Mouse (Mus musculus): ENCODE data around the gene Khdc4. TPM values are rescaled to one million over a fixed set of nuclear protein-coding genes. Genes with fewer than 3 reads are reported as not detected.

Gene Khdc4
- 19.0 and 21.7 TPM in 2 replicates for polyA plus RNA-seq (2012)

GRCm38 (mm10) chr3:88684980-88685941 is at the start of gene Khdc4:
Gene Khdc4, plus strand, starts transcription at chr3:88685803.
- TF ChIP-seq GATA1 (IDR thresholded peaks at IDR 0.05; ENCODE audit: low read length): no peak

DNA sequence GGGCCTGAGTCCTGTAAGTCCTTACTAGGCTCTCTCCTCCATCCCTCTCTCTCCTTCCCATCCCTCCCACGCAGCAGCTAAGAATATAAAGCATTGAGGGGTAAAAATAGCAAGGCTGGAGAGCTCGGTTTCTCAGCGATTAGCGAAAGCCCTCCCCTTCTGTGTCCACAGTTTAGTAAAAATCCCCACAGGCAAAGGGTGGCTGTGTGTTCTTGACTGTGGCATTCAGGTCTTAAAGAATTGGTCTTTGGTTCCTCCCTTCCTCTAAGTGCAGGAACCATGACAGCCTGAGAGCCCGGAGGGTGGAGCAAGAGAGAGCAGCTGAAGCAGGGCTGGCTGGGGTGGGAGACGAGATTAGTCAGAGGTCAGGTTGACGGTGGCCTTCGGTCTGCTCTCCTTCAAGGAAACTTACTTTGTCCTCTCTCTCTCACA is 49.0 kb upstream of the Khdc4 start:
- no peak for TF ChIP-seq GATA1 (IDR thresholded peaks at IDR 0.05; ENCODE audit: low read length)

- no peak for TF ChIP-seq GATA1 (IDR thresholded peaks at IDR 0.05; ENCODE audit: low read length)
These were observed 48.5 kb upstream of the Khdc4 start for GRCm38 (mm10) chr3:88637134-88637533.

- no peak for TF ChIP-seq GATA1 (IDR thresholded peaks at IDR 0.05; ENCODE audit: low read length)
These were observed 46.4 kb upstream of the Khdc4 start for GRCm38 (mm10) chr3:88639239-88639638.

DNA sequence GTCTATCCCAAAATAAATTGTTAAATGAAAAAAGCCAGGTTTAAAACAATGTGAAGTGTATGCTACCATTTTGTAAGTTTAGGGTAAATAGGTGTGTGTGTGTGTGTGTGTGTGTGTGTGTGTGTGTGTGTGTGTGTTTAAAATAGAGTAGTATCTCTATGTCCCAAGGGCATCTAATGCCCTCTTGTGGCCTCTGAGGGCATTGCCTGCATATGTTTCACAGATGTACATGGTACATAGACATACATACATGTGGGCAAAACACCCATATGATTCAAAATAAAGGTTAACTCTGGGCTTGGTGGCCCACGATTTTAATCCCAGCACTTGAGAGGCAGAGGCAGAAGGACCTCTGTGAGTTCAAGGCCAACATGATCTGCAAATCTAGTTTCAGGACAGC is 44.9 kb upstream of the Khdc4 start:
- no peak for TF ChIP-seq GATA1 (IDR thresholded peaks at IDR 0.05; ENCODE audit: low read length)

DNA sequence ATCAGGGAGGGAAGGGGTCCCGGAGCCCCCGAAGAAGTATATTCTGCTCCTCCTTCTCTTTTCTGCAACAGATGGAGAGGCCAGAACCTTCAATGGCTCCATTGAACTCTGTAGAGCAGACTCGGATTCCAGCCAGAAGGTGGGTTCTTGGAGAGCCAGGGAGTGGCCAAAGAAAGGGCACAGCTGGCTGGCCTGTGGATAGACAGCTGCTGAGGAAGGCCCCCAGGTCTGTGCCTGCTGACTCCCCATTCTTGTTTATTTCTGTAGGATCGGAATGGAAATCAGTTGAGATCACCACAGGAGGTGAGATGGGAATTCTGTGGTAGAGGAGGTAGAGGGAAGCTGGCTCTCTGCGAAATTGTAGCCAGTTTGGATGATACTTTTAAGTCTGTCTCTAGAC is 42.5 kb upstream of the Khdc4 start:
- no peak for TF ChIP-seq GATA1 (IDR thresholded peaks at IDR 0.05; ENCODE audit: low read length)

DNA sequence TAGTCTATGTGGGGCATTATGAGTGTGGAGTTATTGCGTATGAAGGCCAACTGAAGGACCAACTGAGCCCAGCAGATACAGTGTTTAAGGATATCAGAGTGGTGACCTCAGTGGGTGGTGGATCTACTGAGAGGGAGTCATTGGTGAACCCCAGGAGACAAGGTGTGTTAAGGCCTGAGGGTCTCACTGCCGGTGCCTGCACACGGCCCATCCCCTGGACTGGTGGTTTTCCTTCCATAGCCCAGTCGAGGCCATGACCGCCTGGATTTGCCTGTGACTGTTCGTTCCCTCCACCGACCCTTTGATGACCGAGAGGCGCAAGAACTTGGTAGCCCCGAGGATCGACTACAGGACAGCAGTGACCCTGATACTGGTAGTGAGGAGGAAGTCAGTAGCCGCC is 39.7 kb upstream of the Khdc4 start:
- no peak for TF ChIP-seq GATA1 (IDR thresholded peaks at IDR 0.05; ENCODE audit: low read length)

- TF ChIP-seq GATA1 (IDR thresholded peaks at IDR 0.05; ENCODE audit: low read length): no peak
These were observed 39.1 kb upstream of the Khdc4 start for GRCm38 (mm10) chr3:88646426-88646995.

- no peak for TF ChIP-seq GATA1 (IDR thresholded peaks at IDR 0.05; ENCODE audit: low read length)
These were observed 38.5 kb upstream of the Khdc4 start for GRCm38 (mm10) chr3:88647076-88647475.

DNA sequence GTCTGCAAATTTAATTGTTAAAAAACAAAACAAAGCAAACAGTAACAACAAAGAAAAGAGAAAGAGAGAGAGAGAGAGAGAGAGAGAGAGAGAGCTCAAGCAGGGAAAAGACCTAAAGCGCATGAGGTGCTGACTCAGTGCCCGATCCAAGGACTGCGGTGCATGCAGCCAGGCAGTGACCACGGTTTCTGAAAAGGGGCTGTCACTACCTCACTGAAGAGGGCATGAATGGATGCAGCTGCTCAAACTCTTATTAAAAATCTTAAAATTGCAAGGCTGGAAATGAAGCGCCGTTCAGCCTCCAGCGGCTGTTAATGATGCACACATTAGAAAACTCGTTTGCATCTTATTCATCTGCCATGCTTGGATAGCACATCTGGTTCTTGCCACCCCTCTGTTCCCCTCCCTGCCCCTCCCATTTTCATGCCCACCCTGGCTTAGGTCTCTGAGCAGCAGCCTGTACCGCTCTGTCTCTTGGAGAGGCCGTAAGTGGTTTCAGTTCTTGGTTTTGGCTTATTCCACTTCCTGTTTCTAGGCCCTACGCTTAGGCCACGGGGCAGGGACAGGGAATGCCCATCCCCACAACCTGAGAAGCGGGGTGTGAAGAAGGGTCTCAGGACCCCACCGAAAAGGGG is 37.7 kb upstream of the Khdc4 start:
- TF ChIP-seq GATA1 (IDR thresholded peaks at IDR 0.05; ENCODE audit: low read length): no peak

DNA sequence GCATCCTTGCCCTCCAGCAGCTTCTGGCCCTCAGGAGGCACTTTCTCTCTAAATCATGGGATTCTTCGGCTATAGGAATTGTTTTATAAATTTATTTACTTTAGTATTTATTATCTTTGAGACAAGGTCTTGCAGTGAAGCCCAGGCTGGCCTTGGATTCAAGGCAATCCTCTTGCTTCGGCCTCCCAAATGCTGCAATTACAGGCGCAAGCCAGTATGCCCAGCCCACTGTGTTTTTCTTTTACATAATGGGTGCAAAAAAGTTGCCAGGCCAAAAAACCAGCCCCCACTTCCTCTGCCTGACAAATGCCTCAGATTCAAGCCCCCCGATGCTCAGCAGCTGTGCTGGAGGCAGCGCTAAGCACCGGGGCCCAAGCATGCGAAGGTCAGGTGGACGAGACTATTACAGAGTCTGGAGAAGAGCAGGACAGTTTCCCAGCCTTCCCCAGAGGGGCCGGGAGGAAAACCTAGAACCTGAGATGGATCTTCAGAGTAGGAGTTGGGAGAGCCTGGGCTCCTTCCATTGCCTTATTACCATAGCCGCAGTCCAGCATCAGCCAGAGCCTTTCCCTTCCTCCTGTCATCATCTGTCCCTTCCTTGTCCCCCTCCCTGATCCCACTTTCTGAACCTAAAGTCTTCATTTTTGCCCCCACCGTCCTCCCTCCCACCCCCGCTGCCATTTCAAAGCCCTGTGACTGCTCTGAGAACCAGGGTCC is 37.0 kb upstream of the Khdc4 start:
- no peak for TF ChIP-seq GATA1 (IDR thresholded peaks at IDR 0.05; ENCODE audit: low read length)

GRCm38 (mm10) chr3:88649186-88649585 is 36.4 kb upstream of the Khdc4 start:
- TF ChIP-seq GATA1 (IDR thresholded peaks at IDR 0.05; ENCODE audit: low read length): no peak

DNA sequence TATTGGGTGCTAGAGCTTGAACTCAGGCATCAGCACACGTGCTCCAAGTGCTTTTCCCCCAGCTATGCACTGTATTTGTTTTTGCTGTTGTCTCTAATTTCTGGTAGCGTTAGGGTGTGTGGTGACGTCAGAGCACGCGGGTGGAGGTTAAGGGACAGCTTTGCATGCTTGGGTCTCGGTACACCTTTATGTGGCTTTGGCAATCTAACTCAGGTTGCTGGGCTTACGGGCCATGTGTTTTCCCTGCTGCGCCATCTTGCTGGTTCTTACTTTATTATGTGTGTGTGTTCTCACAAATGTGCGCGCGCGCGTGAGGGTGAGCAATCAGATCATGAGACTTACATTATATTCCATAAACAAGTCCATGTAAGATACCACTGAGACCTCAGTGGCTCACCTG is 35.6 kb upstream of the Khdc4 start:
- TF ChIP-seq GATA1 (IDR thresholded peaks at IDR 0.05; ENCODE audit: low read length): no peak

GRCm38 (mm10) chr3:88650713-88651504 is 34.7 kb upstream of the Khdc4 start:
- no peak for TF ChIP-seq GATA1 (IDR thresholded peaks at IDR 0.05; ENCODE audit: low read length)
